Mouse (Mus musculus) brain, embryonic 18.5 days (tissue): ENCODE results near the gene Olfr110.
"Not testable (repeated sequence)": the region's sequence is repeated elsewhere in the genome, so short reads cannot be mapped to it uniquely, and the experiment has no call there.

Source experiments
- DNase-seq: peaks from one replicate; pipeline ENCODE4 v3.0.0-alpha.2; 2012; ENCODE audit warnings: low read depth, low spot score

Gene Olfr110

DNA sequence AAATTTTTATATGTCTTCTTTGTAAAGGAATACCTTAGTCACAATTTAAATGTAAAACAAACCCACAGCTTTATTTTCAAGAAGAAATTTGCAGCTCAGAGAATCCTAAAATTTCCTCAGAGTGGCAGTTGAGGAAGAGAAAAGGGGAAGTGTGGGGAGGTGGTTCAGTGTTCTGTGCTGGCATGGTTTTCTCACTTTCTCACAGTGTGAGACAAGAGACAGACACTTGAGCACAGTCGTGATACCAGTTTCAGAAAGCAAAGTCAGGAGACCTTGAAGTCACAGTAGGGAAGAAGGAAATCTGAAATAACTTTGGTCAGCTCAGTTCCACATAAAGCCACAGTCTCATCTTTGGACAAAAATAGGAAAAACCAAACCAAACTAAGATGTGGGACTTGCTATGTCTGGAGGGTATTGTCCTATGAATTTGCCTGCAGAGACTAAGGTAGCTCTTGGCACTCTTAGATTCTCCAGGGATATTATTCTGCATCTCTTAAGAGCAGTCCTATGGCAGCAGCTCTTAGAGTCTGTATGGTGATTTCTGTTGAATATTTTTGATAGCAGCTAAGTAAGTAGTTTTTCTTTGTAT lies at the start of gene Olfr110:
Olfr110 (plus strand) TSS at position 539 of the 589 bp plus-strand sequence.
- DNase-seq: no peak

DNA sequence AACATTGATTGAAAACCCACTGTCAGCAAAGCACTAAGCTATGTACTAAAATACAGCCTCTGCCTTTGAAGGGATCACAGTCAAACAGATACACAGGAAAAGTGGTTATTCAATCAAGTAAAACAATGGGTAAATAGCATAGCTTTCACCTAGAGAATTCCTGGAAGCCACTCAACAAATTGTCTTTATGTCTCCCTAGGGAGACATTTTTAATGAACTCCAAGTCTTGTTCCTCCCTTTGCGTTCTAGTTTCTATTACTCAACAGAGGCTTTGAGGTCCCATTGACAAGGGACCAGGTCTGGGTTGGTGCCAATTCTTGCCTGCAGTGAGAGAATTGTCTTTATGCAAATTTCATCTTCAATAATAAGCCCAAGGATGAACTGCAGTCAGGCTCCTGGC lies 47.1 kb upstream of the Olfr110 start, which contains the start of gene Olfr108:
Olfr108 (plus strand) TSS at position 301 of the 400 bp plus-strand sequence.
- DNase-seq: no peak

DNA sequence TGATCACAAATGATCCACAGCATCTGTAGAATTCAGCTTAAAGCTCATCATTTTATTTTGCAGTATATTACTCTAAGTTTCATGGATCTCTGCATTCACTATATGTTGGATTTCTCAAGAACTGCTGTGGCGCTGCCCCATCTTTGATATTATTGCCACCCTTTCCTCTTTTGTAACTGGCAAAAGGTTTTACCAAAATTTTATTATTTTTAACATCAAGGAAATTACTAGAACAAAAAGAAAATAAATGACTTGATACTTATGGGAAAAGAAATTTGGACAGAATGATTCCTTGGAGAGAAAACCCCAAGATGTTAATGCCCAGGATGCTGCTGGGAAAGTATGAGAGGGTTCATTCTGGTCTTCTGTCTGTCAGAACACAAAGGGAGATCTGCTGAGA lies 33.7 kb upstream of the Olfr110 start, which contains the start of gene Olfr109:
Olfr109 (plus strand) TSS at position 301 of the 400 bp plus-strand sequence.
- no peak for DNase-seq

DNA sequence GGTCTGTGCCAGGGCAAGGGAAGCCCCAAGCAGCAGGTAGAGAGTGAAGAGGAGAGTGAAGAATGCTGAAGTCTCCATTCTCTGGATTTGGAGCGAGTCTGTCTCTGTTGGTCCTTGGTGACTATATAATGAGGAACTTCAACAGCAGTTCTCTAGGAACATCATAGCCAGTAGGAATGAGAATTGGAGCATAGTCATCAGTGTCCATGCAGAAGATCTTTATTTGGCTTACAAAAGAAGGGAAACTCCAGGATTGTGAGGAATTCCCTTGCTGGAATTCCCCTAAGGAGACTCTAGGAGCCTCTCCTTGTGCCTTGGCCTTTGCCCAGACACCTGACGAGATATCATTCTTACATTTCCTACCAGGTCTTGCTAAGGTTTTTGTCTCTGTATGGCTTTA lies 8.8 kb upstream of the Olfr110 start, which contains the start of gene H2-M2:
H2-M2 (minus strand) TSS at position 101 of the 400 bp plus-strand sequence.
- no peak for DNase-seq

DNA sequence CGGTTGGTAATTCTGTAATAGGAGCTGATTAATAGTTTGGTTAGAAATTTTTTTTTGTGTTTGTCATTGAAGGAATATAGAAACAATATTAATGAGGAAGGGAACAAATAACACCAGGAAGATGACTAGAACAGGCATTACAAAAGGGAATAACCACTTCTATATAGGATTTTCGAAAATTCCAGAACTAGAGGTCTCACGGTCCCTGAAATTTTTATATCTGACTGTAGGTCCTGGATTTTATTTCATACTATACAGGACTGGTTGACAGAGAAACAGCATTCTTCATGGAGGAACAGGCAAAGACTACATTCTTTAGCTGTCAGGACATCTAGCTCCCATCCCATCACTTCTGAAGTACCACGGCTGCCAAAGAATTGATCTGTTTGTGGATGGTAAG lies 15.5 kb downstream of the Olfr110 start, which contains the start of gene Olfr111:
Olfr111 (plus strand) TSS at position 301 of the 400 bp plus-strand sequence.
- DNase-seq: no peak

DNA sequence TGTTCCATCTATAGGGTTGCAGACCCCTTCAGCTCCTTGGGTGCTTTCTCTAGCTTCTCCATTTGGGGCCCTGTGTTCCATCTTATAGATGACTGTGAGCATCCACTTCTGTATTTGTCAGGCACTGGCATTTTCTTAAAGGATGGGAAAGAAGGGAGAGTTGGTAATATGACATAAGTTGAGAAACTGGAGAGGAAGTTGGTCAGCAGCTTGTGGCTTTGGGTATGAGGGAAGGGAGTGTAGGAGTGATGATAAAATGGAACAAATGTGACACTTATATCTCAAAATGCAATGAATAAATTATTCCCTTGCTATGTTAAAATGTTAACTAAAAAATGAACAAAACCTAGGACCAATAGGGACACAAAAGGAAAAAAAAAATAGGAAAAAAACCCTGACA lies 32.3 kb downstream of the Olfr110 start:
- DNase-seq: not testable (repeated sequence)

DNA sequence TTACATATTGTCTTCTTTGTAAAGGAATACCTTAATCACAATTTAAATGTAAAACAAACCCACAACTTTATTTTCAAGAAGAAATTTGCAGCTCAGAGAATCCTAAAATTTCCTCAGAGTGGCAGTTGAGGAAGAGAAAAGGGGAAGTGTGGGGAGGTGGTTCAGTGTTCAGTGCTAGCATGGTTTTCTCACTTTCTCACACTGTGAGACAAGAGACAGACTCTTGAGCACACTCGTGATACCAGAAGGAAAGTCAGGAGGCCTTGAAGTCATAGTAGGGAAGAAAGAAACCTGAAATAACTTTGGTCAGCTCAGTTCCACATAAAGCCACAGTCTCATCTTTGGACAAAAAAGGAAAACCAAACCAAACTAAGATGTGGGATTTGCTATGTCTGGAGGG lies 33.2 kb downstream of the Olfr110 start:
- not testable (repeated sequence) for DNase-seq

DNA sequence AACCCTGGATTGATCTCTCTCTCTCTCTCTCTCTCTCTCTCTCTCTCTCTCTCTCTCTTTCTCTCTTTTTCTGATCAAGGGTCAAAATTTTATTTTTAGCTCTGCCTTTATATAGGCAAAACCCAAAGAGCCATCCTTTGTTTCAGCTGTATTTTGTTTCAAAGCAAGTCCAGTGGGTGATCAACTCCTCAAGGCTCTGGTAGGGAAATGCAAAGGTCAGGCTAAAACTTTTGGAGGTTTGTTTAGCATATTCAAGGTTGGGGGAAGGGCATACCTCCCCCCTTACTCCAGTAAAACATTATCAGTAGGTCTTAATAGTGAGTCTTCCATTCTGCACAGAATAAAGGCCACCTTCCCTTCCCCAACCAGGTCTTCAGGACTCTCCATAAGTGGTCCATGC lies 42.9 kb downstream of the Olfr110 start:
- DNase-seq: no peak

DNA sequence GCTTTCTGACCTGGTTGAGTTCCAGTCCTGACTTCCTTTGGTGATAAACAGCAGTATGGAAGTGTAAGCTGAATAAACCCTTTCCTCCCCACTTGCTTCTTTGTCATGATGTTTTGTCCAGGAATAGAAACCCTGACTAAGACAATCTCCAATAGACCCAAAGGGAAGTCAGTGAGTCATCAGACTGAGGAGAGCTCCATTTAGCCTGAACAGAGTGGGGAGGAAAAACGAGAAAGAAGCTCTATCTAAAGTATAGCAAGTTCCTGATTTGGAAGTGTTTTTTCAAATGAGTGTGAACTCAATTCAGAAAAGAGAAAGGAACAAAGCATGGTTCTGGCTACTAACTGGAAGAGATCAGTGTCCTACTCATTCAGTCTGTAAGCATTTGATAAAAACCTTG lies 46.1 kb downstream of the Olfr110 start:
- DNase-seq: not testable (repeated sequence)

DNA sequence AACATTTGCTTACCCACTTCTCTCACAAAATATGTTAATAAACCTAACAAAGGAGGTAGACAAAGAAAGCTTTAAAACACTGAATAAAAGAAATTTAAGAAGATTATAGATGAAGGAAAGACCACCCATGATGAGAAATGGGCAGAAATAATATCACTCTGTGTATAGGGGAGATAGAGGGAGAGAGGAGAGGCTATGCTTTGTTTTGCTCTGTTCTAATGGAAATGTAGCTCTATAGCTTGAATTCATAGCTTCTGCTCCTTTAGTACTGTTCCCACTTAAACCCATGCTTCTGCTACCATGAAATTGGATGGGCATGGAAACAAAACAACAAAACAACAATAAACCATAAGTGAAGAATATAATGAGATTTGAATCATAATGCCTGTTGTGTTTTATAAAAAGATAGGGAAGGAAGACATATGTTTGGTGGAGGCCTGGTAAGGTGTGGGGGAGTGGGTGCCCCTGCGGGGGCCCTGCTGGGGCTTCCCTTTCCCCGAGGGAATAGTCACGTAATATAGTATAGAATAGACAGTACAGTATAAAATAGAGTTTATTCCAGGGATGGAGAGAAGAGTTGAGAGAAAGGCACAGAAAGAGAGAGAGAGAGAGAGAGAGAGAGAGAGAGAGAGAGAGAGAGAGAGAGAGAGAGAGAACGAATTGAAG lies 49.3 kb downstream of the Olfr110 start:
- DNase-seq: no peak

DNA sequence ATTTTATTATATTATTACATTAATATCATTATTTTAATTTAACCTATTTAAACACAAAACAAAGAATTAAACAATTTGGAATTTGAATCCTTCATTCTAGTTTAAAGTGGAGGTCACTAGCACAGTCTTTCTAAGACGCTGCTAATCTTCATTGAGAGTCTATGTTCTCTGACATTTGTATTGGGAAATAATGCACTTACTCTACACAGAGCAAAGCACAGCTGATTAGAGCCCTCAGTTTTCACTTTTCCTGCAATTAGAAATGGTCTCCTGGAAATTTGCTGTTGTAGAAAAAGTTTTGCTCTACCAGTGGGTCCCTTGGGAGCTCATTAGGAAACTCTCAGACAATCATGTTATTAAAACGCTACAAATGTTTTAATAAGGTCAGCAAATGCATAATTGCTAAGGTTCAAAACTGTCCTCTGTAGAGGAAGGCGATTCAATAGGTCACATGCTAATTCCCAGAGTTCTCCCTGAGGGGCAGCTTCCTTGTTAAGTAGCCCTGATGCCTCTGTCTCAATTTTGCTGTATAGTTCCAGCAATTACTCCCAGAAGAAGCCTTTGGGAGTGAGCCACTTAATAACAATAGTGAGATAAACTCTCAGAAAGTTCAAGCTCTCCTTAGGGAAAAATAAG lies 51.6 kb downstream of the Olfr110 start:
- DNase-seq: no peak
